Mouse (Mus musculus): ENCODE measurements around the gene Mpv17l2. TPM values are rescaled to one million over a fixed set of nuclear protein-coding genes. Genes with fewer than 3 reads are reported as not detected.

Mpv17l2 gene
- polyA plus RNA-seq, 1 experiment from 2014 or later: 47.4 TPM

GRCm38 (mm10) chr8:70769858-70770257 lies 9.1 kb upstream of the Mpv17l2 start:
- no peak for ATAC-seq (ENCODE audit: insufficient number of reproducible peaks, insufficient read depth, low FRiP score, low read depth)
- Histone ChIP-seq H3K4me1 (ENCODE audit: control insufficient read depth in 2 of 2, insufficient read depth in 2 of 2, low read length in 2 of 2) (peaks cover 21 to 34% of the 10 kb centered on the region in 2 experiments), H3K4me2 (ENCODE audit: low read length) (no peak overlapping the region), H3K4me3 (ENCODE audit: control insufficient read depth in 1 of 2, insufficient read depth in 1 of 2, low read depth in 1 of 2, low read length in 2 of 2) (no peak overlapping the region), H3K9me3 (ENCODE audit: control insufficient read depth, low read length) (no peaks in the 10 kb centered on the region), H3K36me3 (ENCODE audit: control insufficient read depth, insufficient read depth, low read length) (peaks cover 60% of the 10 kb centered on the region), H3K27ac (replicated peaks in 1 of 2; ENCODE audit: control insufficient read depth in 1 of 2, insufficient read depth in 1 of 2, low read depth in 2 of 2, low read length in 2 of 2) (no peak overlapping the region), H3K27me3 (ENCODE audit: control insufficient read depth, insufficient read depth, low read length) (no peaks in the 10 kb centered on the region), H3K9ac (ENCODE audit: low read length) (no peak overlapping the region)
- 68% methylated on average over 12 of the region's 12 CpGs for WGBS

- no peak overlapping the region for H3K4me3 ChIP-seq (ENCODE audit: control insufficient read depth in 1 of 2, insufficient read depth in 1 of 2, low read depth in 1 of 2, low read length in 2 of 2)
- no peaks in the 10 kb centered on the region for H3K9me3 ChIP-seq (ENCODE audit: control insufficient read depth, low read length)
- no peak overlapping the region for H3K4me2 ChIP-seq (ENCODE audit: low read length)
- peaks cover 20 to 30% of the 10 kb centered on the region in 2 experiments for H3K4me1 ChIP-seq (ENCODE audit: control insufficient read depth in 2 of 2, insufficient read depth in 2 of 2, low read length in 2 of 2)
- no peak overlapping the region; the same call in 1 of the 2 replicates for H3K9ac ChIP-seq (ENCODE audit: low read length)
- H3K36me3 ChIP-seq (ENCODE audit: control insufficient read depth, insufficient read depth, low read length): peaks cover 55% of the 10 kb centered on the region
- WGBS: 11% methylated on average over 26 of the region's 26 CpGs
- no peak overlapping the region for H3K27ac ChIP-seq (replicated peaks in 1 of 2; ENCODE audit: control insufficient read depth in 1 of 2, insufficient read depth in 1 of 2, low read depth in 2 of 2, low read length in 2 of 2)
- ATAC-seq (ENCODE audit: insufficient number of reproducible peaks, insufficient read depth, low FRiP score, low read depth): no peak; the same call in 1 of the 2 replicates
- H3K27me3 ChIP-seq (ENCODE audit: control insufficient read depth, insufficient read depth, low read length): no peaks in the 10 kb centered on the region
Observed at GRCm38 (mm10) chr8:70769359-70769758, 8.6 kb upstream of the Mpv17l2 start.

GRCm38 (mm10) chr8:70768956-70769355 lies 8.2 kb upstream of the Mpv17l2 start:
- H3K36me3 ChIP-seq (ENCODE audit: control insufficient read depth, insufficient read depth, low read length): peaks cover 54% of the 10 kb centered on the region
- H3K4me3 ChIP-seq (ENCODE audit: control insufficient read depth in 1 of 2, insufficient read depth in 1 of 2, low read depth in 1 of 2, low read length in 2 of 2): no peak overlapping the region
- H3K4me2 ChIP-seq (ENCODE audit: low read length): no peak overlapping the region
- no peak for ATAC-seq (ENCODE audit: insufficient number of reproducible peaks, insufficient read depth, low FRiP score, low read depth)
- no peaks in the 10 kb centered on the region for H3K9me3 ChIP-seq (ENCODE audit: control insufficient read depth, low read length)
- no peak overlapping the region for H3K9ac ChIP-seq (ENCODE audit: low read length)
- peaks cover 16 to 26% of the 10 kb centered on the region in 2 experiments for H3K4me1 ChIP-seq (ENCODE audit: control insufficient read depth in 2 of 2, insufficient read depth in 2 of 2, low read length in 2 of 2)
- WGBS: 84% methylated on average over 16 of the region's 16 CpGs
- H3K27ac ChIP-seq (replicated peaks in 1 of 2; ENCODE audit: control insufficient read depth in 1 of 2, insufficient read depth in 1 of 2, low read depth in 2 of 2, low read length in 2 of 2): no peak overlapping the region
- no peaks in the 10 kb centered on the region for H3K27me3 ChIP-seq (ENCODE audit: control insufficient read depth, insufficient read depth, low read length)

GRCm38 (mm10) chr8:70768231-70768776 lies 7.6 kb upstream of the Mpv17l2 start:
- Histone ChIP-seq H3K4me3 (ENCODE audit: control insufficient read depth in 1 of 2, insufficient read depth in 1 of 2, low read depth in 1 of 2, low read length in 2 of 2) (no peak overlapping the region), H3K27me3 (ENCODE audit: control insufficient read depth, insufficient read depth, low read length) (no peaks in the 10 kb centered on the region), H3K9me3 (ENCODE audit: control insufficient read depth, low read length) (no peaks in the 10 kb centered on the region), H3K36me3 (ENCODE audit: control insufficient read depth, insufficient read depth, low read length) (peaks cover 51% of the 10 kb centered on the region), H3K4me2 (ENCODE audit: low read length) (no peak overlapping the region), H3K9ac (ENCODE audit: low read length) (no peak overlapping the region), H3K4me1 (ENCODE audit: control insufficient read depth in 2 of 2, insufficient read depth in 2 of 2, low read length in 2 of 2) (peaks cover 11 to 19% of the 10 kb centered on the region in 2 experiments; a peak in 3 of 4 replicates), H3K27ac (replicated peaks in 1 of 2; ENCODE audit: control insufficient read depth in 1 of 2, insufficient read depth in 1 of 2, low read depth in 2 of 2, low read length in 2 of 2) (no peak overlapping the region)
- WGBS: 90% methylated on average over 32 of the region's 32 CpGs
- ATAC-seq (ENCODE audit: insufficient number of reproducible peaks, insufficient read depth, low FRiP score, low read depth): no peak

- Histone ChIP-seq H3K4me3 (ENCODE audit: control insufficient read depth in 1 of 2, insufficient read depth in 1 of 2, low read depth in 1 of 2, low read length in 2 of 2) (no peak overlapping the region), H3K27ac (replicated peaks in 1 of 2; ENCODE audit: control insufficient read depth in 1 of 2, insufficient read depth in 1 of 2, low read depth in 2 of 2, low read length in 2 of 2) (no peak overlapping the region), H3K4me1 (ENCODE audit: control insufficient read depth in 2 of 2, insufficient read depth in 2 of 2, low read length in 2 of 2) (peaks cover 11 to 18% of the 10 kb centered on the region in 2 experiments; a peak in 3 of 4 replicates), H3K36me3 (ENCODE audit: control insufficient read depth, insufficient read depth, low read length) (peaks cover 46% of the 10 kb centered on the region), H3K4me2 (ENCODE audit: low read length) (no peak overlapping the region), H3K27me3 (ENCODE audit: control insufficient read depth, insufficient read depth, low read length) (no peaks in the 10 kb centered on the region), H3K9me3 (ENCODE audit: control insufficient read depth, low read length) (no peaks in the 10 kb centered on the region), H3K9ac (ENCODE audit: low read length) (no peak overlapping the region)
- ATAC-seq (ENCODE audit: insufficient number of reproducible peaks, insufficient read depth, low FRiP score, low read depth): no peak
- WGBS: 87% methylated on average over 6 of the region's 6 CpGs
Observed at GRCm38 (mm10) chr8:70767503-70767902, 6.8 kb upstream of the Mpv17l2 start.

- no peaks in the 10 kb centered on the region for H3K27me3 ChIP-seq (ENCODE audit: control insufficient read depth, insufficient read depth, low read length)
- H3K4me3 ChIP-seq (ENCODE audit: control insufficient read depth in 1 of 2, insufficient read depth in 1 of 2, low read depth in 1 of 2, low read length in 2 of 2): peak overlapping the region; percentile 46 to 49
- no peak overlapping the region for H3K27ac ChIP-seq (replicated peaks in 1 of 2; ENCODE audit: control insufficient read depth in 1 of 2, insufficient read depth in 1 of 2, low read depth in 2 of 2, low read length in 2 of 2)
- no peaks in the 10 kb centered on the region for H3K9me3 ChIP-seq (ENCODE audit: control insufficient read depth, low read length)
- 9% methylated on average over 21 of the region's 21 CpGs for WGBS
- peaks cover 11 to 18% of the 10 kb centered on the region in 2 experiments; a peak in 3 of 4 replicates for H3K4me1 ChIP-seq (ENCODE audit: control insufficient read depth in 2 of 2, insufficient read depth in 2 of 2, low read length in 2 of 2)
- peaks cover 39% of the 10 kb centered on the region for H3K36me3 ChIP-seq (ENCODE audit: control insufficient read depth, insufficient read depth, low read length)
- H3K4me2 ChIP-seq (ENCODE audit: low read length): peak overlapping the region; percentile 82
- peak; percentile 22; the same call in 1 of the 2 replicates for ATAC-seq (ENCODE audit: insufficient number of reproducible peaks, insufficient read depth, low FRiP score, low read depth)
- H3K9ac ChIP-seq (ENCODE audit: low read length): peak overlapping the region; percentile 71
Observed at GRCm38 (mm10) chr8:70766571-70767440, 6.1 kb upstream of the Mpv17l2 start.

GRCm38 (mm10) chr8:70765838-70766570 lies 5.3 kb upstream of the Mpv17l2 start:
- Histone ChIP-seq H3K27me3 (ENCODE audit: control insufficient read depth, insufficient read depth, low read length) (no peaks in the 10 kb centered on the region), H3K4me3 (ENCODE audit: control insufficient read depth in 1 of 2, insufficient read depth in 1 of 2, low read depth in 1 of 2, low read length in 2 of 2) (peak overlapping the region; percentile 46 to 49), H3K4me2 (ENCODE audit: low read length) (peak overlapping the region; percentile 82), H3K9me3 (ENCODE audit: control insufficient read depth, low read length) (no peaks in the 10 kb centered on the region), H3K27ac (replicated peaks in 1 of 2; ENCODE audit: control insufficient read depth in 1 of 2, insufficient read depth in 1 of 2, low read depth in 2 of 2, low read length in 2 of 2) (no peak overlapping the region), H3K4me1 (ENCODE audit: control insufficient read depth in 2 of 2, insufficient read depth in 2 of 2, low read length in 2 of 2) (peaks cover 13 to 18% of the 10 kb centered on the region in 2 experiments; a peak in 3 of 4 replicates), H3K9ac (ENCODE audit: low read length) (peak overlapping the region; percentile 71), H3K36me3 (ENCODE audit: control insufficient read depth, insufficient read depth, low read length) (peaks cover 31% of the 10 kb centered on the region)
- under 1% methylated on average over 34 of the region's 34 CpGs for WGBS
- ATAC-seq (ENCODE audit: insufficient number of reproducible peaks, insufficient read depth, low FRiP score, low read depth): no peak

All from heart, embryonic 14.5 days (tissue).